Mouse (Mus musculus): ENCODE measurements around the gene Bnipl.
A peak's percentile ranks its signal among the peaks of the same experiment; 100 is the strongest.
"Not testable (repeated sequence)": the region's sequence is repeated elsewhere in the genome, so short reads cannot be mapped to it uniquely, and the experiment has no call there.

Gene Bnipl

DNA sequence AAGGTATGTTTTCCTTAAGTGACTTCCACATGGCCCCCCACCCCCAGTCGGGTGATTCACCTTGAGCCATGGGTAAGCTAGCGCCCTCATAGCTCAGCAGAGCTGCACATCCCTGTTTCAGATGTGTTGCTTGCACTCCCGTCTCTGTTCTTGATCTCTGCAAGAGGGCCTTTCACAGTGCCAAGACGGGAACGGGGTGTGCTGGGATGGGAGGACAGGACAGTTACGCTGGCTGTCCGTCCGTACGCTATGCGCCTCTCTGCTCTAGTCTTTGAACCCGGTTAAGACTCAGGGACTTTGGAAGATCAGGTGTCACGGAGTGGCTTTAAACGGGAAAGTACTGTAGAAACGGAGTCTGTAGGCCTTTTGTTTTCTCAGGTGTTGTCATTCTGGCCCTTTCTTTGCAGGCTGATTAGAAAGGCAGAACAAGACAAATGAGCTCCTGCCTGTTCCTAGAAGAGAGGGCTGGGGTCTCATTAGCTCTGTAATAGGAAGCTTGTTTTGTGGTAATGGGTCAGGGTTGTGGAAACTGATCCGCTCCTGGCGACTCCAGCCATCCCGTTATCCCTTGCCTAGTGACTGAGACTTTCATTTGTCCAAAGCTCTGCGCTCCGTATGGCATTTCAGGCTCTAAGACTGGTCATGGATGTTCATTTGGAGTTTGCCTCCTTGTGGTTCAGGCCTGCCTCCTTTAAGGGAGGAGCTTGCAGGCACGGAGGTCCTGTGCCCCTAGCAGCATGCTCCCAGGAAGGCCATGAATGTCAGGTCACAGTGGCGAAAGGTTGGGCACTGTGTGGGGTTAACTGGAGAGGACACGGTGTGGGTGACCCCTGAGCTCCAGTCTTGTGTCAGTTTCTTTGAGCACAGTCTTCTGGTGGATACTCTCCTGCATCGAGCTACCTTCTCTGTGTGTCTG lies 15.3 kb downstream of the Bnipl start:
- DNase-seq, result no peak

DNA sequence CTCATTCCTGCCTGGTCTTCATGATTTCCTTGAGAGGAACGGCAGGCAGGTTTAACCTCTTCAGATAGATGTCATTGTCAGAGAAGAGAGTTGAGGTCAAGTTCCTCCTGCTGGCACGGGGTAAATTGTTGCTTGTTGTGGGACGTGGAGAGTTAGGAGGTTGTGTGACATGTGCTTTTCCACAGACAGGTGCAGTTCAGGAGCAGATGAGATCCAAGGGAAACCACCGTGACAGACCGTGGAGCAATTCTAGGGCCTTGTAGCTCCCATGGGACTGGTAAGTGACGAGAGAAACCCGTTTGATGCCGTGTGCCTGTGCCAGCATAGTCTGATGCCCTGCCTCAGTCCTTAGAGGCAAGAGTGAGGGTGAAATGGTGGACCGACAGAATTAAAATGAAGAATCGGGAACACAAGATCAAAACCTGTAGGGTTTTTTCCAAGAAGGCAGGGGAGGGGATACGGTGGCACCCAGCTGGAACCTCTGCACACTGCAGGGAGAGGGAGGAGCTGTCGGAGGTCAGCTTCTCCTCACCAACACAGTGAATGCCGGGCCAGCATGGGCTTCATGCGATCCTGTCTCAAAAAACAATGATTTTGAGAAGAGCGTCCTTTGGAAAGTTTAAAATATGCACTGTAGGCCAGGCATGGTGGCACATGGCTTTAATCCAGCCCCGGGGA lies 17.6 kb downstream of the Bnipl start:
- no peak for DNase-seq

DNA sequence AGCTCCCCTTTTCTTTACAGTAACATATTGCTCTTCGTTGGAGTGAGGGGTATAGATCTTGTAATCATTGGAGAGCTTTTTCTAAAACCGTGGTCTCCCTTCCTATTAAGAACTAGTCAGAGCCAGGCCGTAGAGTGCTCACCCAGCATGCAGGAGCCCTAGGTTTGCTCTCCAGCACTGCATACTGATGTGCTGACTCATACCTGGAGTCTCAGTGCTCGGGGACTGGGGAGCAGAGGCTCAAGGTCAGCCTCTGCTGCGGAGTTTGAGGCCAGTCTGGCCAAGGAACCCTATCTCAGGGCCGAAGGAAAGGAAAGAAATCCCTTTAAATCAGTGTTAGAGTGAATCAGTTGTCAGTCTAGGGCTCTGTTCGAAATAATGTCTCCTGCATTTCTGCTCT lies 18.2 kb downstream of the Bnipl start:
- DNase-seq, result no peak

DNA sequence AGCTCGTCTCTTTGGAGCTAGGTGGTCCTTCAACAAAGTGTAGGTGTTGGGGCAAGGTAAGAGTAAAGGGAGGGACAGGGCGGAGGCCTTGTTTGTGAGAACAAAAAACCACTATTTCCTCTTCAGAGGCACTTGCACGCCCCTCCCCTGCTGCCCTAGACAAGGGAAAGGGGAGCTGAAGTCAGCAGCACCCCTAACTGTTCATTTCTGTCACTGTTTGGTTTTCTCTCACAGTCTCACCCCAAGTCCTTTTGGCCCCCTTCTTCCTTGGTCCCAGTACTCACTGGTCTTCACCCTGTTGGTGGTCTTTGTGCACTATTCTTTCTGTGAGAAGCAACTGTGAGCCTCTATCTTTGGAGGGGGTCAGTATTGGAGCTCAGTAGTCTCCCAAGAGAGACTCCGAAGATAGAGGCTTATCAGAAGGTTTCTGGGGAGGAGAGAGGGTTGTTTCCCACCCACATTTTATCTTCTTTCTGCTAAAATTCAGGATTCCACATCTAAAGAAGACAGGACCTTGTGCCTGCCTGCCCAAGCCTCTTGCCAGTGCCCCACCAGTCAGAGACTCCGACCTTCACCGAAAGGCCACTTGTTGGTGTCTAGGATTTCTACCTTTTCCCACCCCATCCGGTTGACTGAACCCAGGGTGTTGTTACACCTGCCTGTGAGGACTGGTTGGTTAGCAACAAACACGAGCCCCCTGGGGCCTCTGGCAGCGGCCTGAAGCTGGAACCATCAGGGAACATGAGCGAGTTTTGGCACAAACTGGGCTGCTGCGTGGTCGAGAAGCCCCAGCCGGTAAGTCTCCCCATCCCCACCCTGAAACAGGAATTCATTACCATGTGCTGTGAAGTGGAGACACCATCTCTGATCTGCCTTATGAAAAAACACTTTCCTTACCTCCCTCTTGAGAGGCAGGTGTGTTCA lies 19.4 kb downstream of the Bnipl start, which contains the start of gene Mllt11:
Mllt11 (minus strand) TSS at position 874 of the 924 bp plus-strand sequence.
- no peak for DNase-seq

DNA sequence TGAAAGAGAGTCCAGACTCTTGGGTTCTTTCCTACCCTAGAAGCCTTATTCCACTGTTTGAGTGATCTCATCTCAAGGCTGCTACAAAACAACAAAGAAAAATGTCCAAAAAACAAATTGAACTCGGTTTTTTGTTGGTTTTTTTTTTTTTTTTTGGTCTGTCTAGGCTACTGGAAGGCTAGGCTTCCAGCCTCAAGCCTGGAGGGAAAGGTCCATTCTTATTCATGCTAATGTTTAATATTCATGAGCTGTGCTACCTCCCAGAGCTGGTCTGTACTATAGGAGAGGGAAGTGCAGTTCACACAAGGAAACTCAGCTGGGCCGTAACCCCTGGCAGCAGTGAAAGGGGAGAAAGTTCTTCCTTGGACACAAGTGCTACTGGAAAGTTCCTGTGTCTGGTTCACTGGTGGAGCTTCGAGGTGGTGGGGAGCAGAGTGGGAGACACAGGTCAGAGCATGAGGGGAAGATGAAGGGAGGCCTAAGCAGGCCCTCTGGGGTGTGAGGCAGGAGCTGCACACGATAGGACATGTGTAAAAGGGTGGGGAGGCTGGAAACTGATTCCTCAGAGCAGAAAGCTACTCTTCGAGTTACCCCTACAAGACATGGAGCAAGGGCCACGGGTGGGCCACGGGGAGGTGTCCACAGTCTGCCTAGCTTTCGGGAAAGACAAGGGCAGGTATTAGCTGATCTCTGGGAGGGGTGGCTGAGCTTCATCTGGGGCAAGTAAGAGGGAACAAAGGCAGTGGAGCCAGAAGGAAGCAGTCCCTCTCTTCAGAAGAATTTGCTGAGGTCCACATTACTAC lies 20.3 kb downstream of the Bnipl start:
- no peak for DNase-seq

DNA sequence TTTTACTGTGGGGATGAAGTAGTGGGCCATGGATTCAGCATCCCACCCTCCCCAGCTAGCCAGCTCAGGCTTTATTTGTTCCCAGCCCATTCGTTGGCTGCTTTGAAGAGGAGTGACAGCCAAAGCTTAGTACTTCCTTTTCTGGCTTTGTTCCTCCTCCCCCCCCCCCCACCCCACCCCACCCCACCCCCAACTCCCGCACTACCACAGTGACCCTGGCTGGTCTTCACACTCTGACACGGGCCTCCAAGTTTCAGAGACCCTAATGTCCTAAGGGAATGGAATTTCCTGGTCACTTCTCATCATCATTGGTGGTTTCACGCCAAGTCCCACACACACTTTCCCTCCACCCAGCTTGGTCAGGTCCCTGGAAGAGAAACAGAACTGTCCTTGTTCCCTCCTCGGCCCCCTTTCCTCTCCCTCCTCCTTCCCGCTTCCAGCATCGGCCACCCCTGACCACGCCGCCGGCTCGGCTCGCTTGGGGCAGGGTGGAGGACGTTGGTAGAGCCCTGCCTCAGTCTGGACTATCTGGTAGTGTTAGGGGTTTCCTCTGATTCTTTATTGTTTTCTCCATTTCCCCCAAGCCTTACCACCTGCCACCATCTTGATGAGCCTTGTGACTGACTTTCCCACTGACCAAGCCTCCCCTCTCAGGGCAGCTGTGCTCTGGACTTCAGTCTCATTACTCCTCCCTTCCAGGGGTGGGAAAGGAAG lies 21.1 kb downstream of the Bnipl start:
- DNase-seq, result peak; percentile 64

DNA sequence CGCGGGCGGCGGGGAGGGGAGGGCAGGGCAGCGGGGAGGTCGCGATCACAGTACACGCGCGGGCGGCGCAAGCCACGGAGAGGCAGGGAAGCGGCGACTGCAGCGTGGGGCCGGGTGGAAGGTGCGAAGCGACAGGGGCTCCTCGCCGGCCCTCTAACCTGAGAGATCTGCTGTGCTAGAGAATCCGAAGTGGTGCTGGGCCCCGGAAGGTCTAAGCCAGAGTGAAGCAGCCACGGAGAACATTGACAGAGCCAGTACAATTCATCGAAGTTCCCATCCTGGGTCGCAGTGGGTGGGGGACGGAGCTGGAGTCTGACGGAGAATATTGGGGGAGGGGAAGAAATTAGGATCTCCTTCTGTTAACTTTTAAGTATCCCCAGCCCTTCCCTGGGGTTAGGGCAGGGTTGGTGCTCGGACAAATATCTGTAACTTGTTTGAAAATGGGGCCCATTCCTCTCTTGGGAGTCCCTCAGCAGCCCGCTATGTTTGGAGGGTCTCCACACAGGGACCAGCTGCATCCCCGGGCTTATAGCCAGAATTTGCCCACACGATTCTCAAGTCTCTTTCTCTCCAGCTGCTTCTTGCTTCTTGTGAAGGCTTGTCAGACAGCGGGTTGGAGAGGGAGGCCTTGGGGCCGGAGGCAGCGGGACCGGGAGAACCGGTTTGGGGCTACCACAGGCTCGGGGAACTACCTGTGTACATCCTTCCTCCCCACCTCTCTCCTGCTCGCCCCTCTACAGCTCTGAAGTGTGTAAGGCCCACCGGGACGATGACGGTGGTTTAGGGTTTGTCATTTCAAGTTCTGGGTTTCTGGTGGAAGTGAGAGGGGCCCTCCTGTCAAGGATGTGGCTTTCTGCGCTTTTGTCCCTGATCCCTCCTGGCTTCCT lies 21.9 kb downstream of the Bnipl start:
- peak; percentile 74 for DNase-seq

DNA sequence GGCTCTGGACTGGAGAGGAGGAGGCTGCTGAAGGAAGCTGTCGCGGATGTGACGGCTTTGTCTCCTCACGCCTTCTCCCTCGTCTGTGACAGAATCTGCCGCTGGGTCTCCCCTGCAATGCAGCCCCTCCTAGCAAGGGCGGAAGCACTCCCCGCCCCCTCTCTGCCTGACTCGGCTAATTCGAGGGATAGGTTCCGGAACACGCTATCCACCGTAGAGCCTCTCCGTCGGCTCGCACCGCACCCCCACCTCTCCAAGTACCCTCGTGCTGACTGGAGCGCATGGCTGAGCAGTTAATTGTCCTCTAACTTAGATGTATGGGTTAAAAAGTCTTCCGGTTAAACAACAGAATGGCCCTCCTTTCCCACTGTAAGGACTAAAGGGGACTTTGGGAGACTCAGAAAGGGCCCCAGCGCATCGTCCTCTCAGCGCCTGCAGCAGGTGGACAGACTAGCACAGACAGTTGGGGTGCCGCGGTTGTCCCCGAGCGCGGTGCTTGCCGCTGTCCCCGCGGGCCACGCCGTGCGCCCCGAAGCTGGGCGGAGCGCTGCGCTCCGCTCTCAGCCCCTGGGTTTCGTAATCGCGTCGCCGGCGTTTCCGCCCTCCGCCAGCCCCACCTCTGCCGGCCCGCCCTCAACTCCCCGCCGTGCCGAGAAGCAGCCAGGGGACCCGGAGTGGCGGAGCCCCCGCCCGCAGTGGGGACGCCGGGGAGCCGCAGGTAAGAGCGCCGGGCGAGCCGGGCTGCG lies 22.7 kb downstream of the Bnipl start, which contains the start of gene Cdc42se1:
Cdc42se1 (plus strand) TSS at position 585 of the 746 bp plus-strand sequence.
- DNase-seq, result peak; percentile 92

DNA sequence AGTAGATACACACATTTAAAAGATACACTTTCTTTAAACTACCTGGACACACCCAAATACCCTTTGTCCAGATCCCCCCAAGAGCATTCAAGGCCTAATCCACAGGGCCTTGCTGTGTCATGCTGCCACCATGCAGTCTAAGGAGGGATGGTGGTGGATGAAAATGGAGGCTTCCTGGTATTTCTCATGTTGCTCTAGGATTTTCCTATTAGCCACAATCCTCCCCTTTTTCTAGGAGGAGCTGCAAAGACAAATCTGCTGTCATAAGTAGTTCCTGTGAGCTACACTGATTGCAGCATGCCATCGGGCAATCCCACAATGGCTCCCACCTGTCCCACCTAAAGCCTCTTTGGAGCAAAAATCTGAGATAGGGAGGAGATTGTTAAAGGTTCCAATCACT lies 23.8 kb downstream of the Bnipl start:
- DNase-seq, result no peak

DNA sequence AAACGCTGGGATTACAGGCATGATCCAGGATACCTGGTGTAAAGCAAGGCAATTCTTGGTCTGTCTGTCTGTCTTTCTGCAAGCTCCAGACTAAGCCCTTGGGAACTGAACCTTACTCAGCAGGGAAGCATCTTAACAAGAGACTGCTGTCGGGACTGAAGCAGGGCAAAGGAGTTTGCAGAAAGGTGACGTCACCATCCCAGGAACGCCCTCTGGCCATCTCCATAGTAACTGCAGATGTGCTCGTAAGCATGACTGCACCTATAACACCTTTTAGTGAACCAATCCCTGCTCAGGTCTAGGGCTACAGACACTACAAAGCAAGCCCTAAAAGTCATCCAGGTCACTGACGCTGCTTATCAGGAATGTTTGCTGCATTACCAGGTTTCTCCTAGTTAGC lies 26.7 kb downstream of the Bnipl start:
- DNase-seq, result peak; percentile 42

DNA sequence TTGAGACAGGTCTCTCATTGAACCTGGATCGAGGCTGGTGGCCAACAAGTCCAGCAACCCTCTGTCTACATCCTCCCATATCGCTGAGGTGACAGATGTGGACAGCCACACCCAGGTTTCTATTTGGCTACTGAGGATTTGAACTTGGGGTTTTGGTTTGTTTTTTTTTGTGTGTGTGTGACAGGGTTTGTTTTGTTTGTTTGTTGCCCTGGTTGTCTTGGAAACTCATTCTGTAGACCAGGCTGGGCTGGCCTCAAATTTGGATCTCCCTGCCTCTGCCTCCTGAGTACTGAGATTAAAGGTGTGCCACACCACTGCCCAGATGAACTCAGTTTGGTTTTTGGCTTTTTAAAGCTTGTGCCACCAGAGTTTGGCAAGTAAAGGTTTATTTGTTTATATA lies 28.0 kb downstream of the Bnipl start:
- DNase-seq, result no peak

DNA sequence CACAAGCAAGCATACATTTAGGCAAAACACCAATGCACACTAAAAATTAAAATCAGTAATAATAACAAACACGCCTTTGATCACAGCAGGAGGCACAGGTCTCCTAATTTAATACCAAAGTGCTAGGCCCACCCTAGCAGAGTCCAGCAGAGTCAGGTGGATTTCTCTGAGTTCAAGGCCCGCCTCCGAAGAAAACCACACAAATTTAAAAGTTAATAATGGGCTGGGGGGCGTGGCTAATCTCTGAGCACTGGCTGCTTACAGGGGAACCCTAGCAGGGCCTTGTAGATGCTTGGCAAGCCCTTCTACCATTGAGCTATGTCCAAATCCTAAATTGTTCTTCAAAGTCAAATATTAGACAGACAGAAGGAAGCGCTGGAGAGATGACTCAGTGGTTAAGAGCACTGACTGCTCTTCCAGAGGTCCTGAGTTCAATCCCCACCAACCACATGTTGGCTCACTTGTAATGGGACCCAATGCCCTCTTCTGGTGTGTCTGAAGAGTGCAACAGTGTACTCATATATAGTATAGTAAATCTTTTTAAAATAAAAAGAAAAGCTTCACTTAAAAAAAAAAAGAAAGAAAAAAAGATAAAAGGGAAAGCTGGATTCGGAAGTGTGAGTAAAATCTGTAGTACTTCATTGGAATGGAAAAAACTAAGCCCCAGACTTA lies 32.4 kb downstream of the Bnipl start:
- DNase-seq, result no peak

DNA sequence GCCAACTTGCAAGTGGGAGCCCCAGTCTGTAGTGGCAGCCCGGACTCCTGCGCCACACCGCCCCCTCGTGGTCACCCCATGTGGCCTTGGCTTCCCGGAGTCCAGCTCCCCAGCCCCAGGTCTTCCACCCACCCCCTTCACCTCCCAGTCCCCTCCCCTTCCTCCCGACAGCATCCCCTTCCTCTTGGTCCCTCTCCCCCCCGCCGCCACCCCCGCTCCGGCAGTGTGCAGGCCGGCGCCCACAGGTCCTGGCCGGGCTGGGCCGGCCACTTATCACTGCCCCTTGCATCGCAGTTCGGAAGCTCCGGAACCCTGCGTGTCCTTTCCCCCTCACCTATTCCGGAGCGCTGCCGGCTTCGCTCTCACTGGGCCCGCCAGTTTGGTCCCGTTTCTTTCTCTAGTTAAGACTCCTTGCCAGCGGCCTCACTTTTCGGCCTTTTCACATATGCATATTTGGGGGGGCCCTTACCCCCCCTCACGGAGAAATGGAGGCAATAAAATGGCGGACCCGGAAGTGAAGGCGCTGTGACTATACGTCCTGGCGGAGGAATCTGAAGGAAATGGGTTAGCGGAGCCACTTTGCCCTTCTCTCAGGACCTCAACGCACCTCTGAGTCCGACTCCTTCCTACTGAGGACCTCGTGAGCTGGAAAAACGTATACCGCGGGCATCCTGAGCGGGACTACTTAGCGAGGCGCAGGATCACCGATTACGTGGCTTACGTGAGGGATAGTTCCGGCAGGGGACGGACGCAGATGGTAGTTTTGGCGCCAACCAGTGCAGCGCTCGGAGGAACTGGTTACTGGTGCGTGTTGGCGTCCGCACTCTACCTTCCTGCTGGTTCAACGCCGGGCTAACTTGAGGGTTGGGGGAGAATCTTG lies 33.5 kb downstream of the Bnipl start, which contains the start of gene Gabpb2:
Gabpb2 (minus strand) TSS at position 662 of the 880 bp plus-strand sequence.
- DNase-seq, result peak; percentile 90

DNA sequence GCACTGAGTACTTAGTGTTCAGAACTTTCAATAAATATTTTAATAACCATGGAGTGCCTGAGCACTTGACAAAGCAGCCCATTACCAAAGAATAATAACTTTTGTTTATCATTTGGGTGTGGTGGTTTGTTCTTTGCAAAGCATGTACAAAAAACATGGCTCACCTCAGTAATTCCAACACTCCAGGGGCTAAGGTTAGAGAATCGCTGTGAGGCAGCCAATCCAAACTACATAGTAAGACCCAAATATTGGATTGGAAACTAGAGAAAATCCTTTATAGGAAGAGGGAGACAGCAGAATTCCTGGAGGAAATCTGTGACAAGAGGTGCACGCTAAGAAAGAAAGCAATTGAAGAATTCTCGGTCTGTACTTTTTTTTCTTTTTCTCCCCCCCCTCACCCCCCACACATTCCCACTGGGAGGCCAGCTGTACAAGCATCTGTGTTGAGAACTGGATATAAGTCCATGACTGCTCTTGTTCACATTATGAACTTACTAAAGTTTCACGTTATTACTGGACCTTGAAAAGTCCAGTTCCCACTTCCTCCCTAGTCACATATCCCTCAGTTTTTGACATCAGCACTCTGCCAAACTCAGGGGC lies 34.2 kb downstream of the Bnipl start:
- DNase-seq, result no peak

DNA sequence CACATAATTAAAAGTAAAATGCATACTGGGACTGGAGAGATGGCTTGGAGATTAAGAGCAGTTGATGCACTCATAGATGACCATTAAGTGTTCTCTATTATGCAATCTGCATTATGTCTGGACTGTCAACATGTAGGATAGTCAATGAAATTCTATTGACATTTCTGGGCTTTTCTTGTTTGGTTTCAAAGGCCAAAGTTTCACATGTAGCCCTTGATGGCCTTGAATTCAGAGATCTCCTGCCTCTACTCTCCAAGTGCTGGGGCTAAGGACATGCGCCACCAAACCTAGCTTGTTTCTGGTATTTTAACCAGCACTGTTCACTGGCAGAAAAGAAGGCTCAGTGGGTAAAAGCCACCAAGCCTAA lies 37.4 kb downstream of the Bnipl start:
- DNase-seq, result no peak

DNA sequence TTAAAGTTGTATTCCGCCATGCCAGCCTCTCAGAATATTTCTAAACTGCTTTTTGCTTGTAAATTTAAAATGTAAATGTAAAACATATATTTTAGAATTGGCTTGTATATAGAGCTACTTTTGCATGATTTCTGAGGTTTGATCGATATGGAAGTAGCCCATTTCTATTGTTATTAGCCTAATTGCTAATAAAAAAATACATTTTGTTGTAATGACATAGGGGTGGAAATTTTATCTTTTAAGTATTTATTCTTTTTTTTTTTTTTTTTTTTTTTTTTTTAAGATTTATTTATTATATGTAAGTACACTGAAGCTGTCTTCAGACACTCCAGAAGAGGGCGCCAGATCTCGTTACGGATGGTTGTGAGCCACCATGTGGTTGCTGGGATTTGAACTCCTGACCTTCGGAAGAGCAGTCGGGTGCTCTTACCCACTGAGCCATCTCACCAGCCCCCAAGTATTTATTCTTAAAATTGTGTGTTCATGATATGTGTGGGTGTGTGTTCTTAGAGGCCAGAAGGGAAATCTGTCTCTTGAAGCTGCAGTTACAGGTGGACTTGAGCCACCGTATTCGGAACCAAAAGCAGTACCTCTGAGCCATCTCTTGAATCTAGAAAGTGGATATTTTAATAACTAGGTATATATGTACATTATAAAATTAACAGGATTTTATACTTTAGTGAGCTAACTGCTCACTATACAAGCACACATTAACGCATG lies 37.9 kb downstream of the Bnipl start:
- not testable (repeated sequence) for DNase-seq

DNA sequence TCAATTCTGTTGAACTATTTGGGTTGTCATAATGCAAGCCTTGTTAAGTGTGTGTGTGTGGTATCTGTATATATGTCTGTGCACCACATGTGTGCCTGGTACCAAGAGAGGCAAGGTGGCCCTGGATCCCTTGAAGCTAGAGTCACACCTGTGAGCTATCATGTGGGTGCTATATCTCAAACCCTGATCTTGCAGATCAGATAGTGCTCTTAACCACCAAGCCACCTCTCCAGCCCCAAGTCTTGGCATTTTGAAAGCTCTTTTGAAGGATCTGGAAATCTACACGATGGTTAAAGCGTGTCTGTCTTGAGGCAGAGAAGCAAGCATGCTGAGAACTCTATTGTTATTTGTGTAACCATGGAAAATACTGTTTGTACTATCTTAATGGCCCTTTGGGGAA lies 40.4 kb downstream of the Bnipl start:
- no peak for DNase-seq

Data from right cerebral cortex, adult 18-20 months (tissue).